Mouse (Mus musculus) CH12.LX (cell line): ENCODE data around the gene Sap18b. TPM values are rescaled to one million over a fixed set of nuclear protein-coding genes. Genes with fewer than 3 reads are reported as not detected.
A peak's percentile ranks its signal among the peaks of the same experiment; 100 is the strongest.
"Not testable (repeated sequence)": the region's sequence is repeated elsewhere in the genome, so short reads cannot be mapped to it uniquely, and the experiment has no call there.

ENCODE experiments used
- DNase-seq: peaks from one replicate; pipeline ENCODE4 v3.0.0-alpha.2; 2013; ENCODE audit errors: extremely low read depth
- H3K27ac ChIP-seq: 2 replicates; pipeline ENCODE4 v1.5.1; 2012; ENCODE audit warnings: low read depth, mild to moderate bottlenecking, control low read depth, moderate library complexity; ENCODE audit not compliant: insufficient read depth
- H3K27me3 ChIP-seq: replicated peaks from 2 replicates; pipeline ENCODE3; 2012; ENCODE audit warnings: inconsistent platforms
- H3K36me3 ChIP-seq, 2 experiments: replicated peaks in 1 of 2; 2 replicates each; pipeline versions ENCODE3 to v1.6.1; 2012; ENCODE audit warnings: inconsistent platforms in 1 of 2, low read length in 1 of 2, mild to moderate bottlenecking in 1 of 2, mixed read lengths in 1 of 2, moderate library complexity in 1 of 2; ENCODE audit not compliant: control insufficient read depth in 1 of 2, insufficient read depth in 1 of 2
- H3K4me1 ChIP-seq, 2 experiments: 2 replicates each; pipeline ENCODE4 v1.6.1; 2012; ENCODE audit warnings: inconsistent platforms in 1 of 2, moderate library complexity in 1 of 2; ENCODE audit not compliant: insufficient read depth in 2 of 2, control insufficient read depth in 1 of 2
- H3K4me2 ChIP-seq: 2 replicates; pipeline ENCODE4 v1.6.1; 2012; ENCODE audit warnings: low read depth, mild to moderate bottlenecking, control low read depth; ENCODE audit not compliant: poor library complexity, insufficient read depth, severe bottlenecking
- H3K4me3 ChIP-seq, 3 experiments: fragments of 150-350 bp in 1 of 3; sonication (generic) in 1 of 3; replicated peaks in 1 of 3; 2 replicates each; pipeline versions ENCODE3 to v1.5.1; 2011 to 2012; ENCODE audit warnings: low read depth in 2 of 3, low read length in 2 of 3, mild to moderate bottlenecking in 2 of 3, moderate library complexity in 2 of 3, control low read depth in 1 of 3, improper control_type of control experiment in 1 of 3, inconsistent platforms in 1 of 3, mixed read lengths in 1 of 3; ENCODE audit not compliant: poor library complexity in 1 of 3
- H3K79me2 ChIP-seq: replicated peaks from 2 replicates; pipeline ENCODE4 v1.6.1; 2012; ENCODE audit warnings: mild to moderate bottlenecking, moderate library complexity; ENCODE audit not compliant: control insufficient read depth, poor library complexity, insufficient read depth, severe bottlenecking; ENCODE audit errors: extremely low read depth
- H3K9ac ChIP-seq: 2 replicates; pipeline ENCODE4 v1.6.1; 2012; ENCODE audit warnings: low read depth, mild to moderate bottlenecking, control low read depth, moderate library complexity; ENCODE audit not compliant: insufficient read depth
- H3K9me3 ChIP-seq: replicated peaks from 2 replicates; pipeline ENCODE3; 2012; ENCODE audit warnings: low read length, inconsistent platforms, mixed read lengths
- E2F4 ChIP-seq: IDR thresholded peaks from 2 replicates; pipeline ENCODE4 v1.6.1; 2011; ENCODE audit warnings: low read depth, low read length, improper control_type of control experiment; ENCODE audit not compliant: insufficient replicate concordance
- GABPA ChIP-seq: IDR thresholded peaks from 2 replicates; pipeline ENCODE4 v1.6.1; 2012; ENCODE audit warnings: low read depth, low read length, improper control_type of control experiment, inconsistent platforms; ENCODE audit not compliant: insufficient replicate concordance
- HCFC1 ChIP-seq: IDR thresholded peaks from 2 replicates; pipeline ENCODE4 v1.6.1; 2012; ENCODE audit warnings: low read depth, mild to moderate bottlenecking, inconsistent platforms, low read length, improper control_type of control experiment
- JUND ChIP-seq: conservative IDR thresholded peaks from 2 replicates; pipeline ENCODE4 v1.6.1; 2011; ENCODE audit warnings: low read depth, low read length, improper control_type of control experiment
- MYC ChIP-seq: IDR thresholded peaks from 2 replicates; pipeline ENCODE4 v1.6.1; 2011; ENCODE audit warnings: low read depth, mild to moderate bottlenecking, improper control_type of control experiment, low read length
- PAX5 ChIP-seq: IDR thresholded peaks from 2 replicates; pipeline ENCODE4 v1.6.1; 2012; ENCODE audit warnings: low read length, inconsistent platforms, mixed read lengths
- RCOR1 ChIP-seq: conservative IDR thresholded peaks from 2 replicates; pipeline ENCODE4 v1.6.1; 2012; ENCODE audit warnings: low read depth, mild to moderate bottlenecking, inconsistent platforms, low read length, improper control_type of control experiment
- TBP ChIP-seq: conservative IDR thresholded peaks from 2 replicates; pipeline ENCODE4 v1.6.1; 2011; ENCODE audit warnings: low read depth, low read length, improper control_type of control experiment
- ZC3H11A ChIP-seq: IDR thresholded peaks from 2 replicates; pipeline ENCODE4 v1.6.1; 2012; ENCODE audit warnings: low read depth, mild to moderate bottlenecking, inconsistent platforms, low read length, improper control_type of control experiment
- ZKSCAN1 ChIP-seq: IDR thresholded peaks from 2 replicates; pipeline ENCODE4 v1.6.1; 2012; ENCODE audit warnings: low read depth, inconsistent platforms, low read length, improper control_type of control experiment, borderline replicate concordance
- dilution Hi-C: fragments of 300-500 bp; cut with MboI; formaldehyde crosslinking; loops from 2 replicates; pipeline ENCODE4 v1.14.3; 2020; ENCODE audit warnings: low sequenced_read_pairs; ENCODE audit not compliant: extremely low pct_unique_long_range_greater_than_20kb, extremely low pct_ligation_motif_present
- in situ Hi-C: fragments of 300-500 bp; cut with MboI; formaldehyde crosslinking; loops from 3 replicates; pipeline ENCODE4 v1.14.3; 2019; ENCODE audit warnings: low sequenced_read_pairs, low pct_ligation_motif_present, low pct_unique_long_range_greater_than_20kb, mixed read lengths
- polyA plus RNA-seq: library from polyadenylated mRNA; unstranded; fragments of >175 nt; gene quantifications from 2 replicates; pipeline ENCODE4 v1.2.1, GENCODE M21; 2012; ENCODE audit warnings: low read depth; ENCODE audit not compliant: insufficient read length
- total RNA-seq, 2 experiments: library from RNA; depleted of rRNA; stranded (reverse); fragments of 300-350 nt in 1 of 2; fragments of >200 nt in 1 of 2; gene quantifications; 2 replicates each; pipeline ENCODE4 v1.2.3; 2012 to 2014

The Sap18b gene
- total and polyA plus RNA-seq, 3 experiments = 141 to 355 (median 305) TPM

DNA sequence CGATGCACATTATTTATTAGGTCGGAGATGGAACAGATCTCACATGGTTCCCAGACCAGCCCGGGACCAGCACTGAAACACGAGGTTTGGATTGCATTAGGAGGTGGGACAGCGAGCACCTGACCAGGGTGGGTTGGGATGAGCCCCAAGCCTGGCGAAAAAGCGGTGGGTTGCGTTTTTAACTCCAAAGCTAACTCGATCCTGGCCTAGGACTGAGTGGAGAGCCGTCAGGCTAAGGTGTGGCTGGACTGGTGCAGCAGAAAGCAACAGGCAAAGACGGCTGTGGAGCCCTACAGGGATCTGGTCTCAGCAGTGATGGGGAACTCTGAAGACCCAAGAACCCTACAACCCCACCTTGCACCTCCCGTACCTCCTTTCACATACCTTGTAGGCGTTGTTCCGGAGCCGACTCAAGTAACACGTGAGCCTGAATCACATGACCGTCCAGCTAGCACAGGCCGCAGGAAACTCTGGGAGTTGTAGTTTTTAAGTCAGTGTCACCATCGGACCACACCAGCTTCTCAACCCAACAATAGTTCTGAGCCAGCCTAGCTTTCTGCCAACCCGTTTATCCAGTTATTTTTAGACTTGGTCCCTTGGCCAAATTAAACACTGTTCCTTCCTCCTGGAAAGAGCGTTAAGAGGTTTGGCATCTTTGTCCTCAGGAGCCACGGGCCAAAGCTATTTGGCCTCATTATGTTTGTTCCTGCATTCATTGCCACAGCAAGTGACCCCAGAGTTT is 28.1 kb downstream of the Sap18b start, which contains the start of gene Slc38a7 (continued):
- TF ChIP-seq RCOR1 (peak; percentile 70; the same call in 1 of the 2 replicates), GABPA (peak; percentile 66; the same call in 1 of the 2 replicates), ZC3H11A (no peak), ZKSCAN1 (no peak)

DNA sequence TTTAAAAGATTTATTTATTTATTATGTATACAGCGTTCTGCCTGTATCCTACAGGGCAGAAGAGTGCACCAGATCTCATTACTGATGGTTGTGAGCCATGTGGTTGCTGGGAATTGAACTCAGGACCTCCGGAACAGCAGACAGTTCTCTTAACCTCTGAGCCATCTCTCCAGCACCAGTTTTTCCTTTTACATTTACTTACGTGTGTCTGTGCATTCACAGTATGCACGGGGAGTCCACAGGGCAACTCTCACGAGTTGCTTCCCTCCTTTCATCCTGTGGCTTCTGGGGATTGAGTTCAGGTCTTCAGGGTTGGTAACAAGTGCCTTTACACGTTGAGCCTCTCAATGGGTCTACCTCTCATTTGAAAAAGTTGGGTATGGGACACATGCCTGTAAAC is 29.0 kb downstream of the Sap18b start:
- TF ChIP-seq E2F4 (no peak), HCFC1 (no peak), MYC (no peak), TBP (peak; percentile 75; the same call in 1 of the 2 replicates), JUND (no peak), PAX5 (no peak)
- Histone ChIP-seq H3K4me1 (peaks cover 8 to 19% of the 10 kb centered on the region in 2 experiments), H3K4me3 (no peak overlapping the region), H3K4me2 (no peak overlapping the region), H3K9me3 (no peaks in the 10 kb centered on the region), H3K27me3 (no peaks in the 10 kb centered on the region), H3K36me3 (peaks cover 8 to 13% of the 10 kb centered on the region in 2 experiments), H3K79me2 (peaks cover 3% of the 10 kb centered on the region; the same call in 1 of the 2 replicates), H3K27ac (no peak overlapping the region), H3K9ac (no peak overlapping the region)
- dilution Hi-C loops = no loop called here
- in situ Hi-C loops = no loop called here
- no peak for DNase-seq

DNA sequence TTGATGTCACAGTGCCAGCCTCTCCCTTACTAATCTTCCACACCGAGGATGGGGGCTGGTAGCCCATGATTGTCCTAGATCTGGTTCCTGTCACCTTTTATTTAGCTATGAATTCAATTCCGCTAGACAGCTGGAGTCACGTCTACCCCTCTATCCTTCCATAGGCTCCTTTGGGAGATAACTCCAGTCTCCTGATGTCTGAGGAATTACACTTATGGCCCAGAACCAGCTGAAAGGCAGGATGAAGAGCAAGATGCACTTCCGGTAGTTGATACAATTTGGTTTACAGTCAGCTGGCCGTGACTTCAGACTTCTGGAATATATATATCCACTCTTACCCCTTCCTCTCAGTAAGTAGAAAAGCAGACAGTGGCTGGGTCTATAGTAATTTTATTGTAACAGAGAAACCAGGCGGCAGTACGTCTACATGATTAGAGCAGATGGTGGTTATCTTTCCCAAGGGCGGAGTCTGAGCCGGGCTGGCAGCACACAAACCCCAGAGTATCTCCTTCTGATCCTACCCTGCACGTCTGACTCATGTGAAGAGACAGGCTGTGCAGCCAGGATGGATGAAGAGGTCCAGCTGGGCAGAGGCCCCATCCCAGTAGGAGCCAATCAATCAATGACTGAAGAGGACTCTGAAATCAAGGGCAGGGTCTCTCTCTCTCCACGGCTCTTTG is 38.8 kb downstream of the Sap18b start:
- peaks cover 36 to 45% of the 10 kb centered on the region in 2 experiments for H3K36me3 ChIP-seq
- DNase-seq, H3K27ac ChIP-seq, H3K4me1 ChIP-seq, dilution Hi-C loops, H3K4me2 ChIP-seq, H3K79me2 ChIP-seq, H3K27me3 ChIP-seq, H3K4me3 ChIP-seq, in situ Hi-C loops, H3K9ac ChIP-seq, H3K9me3 ChIP-seq: not testable (repeated sequence)

GRCm38 (mm10) chr8:95864851-95865250 is 39.7 kb downstream of the Sap18b start:
- H3K4me1 ChIP-seq, H3K79me2 ChIP-seq, H3K9me3 ChIP-seq, DNase-seq, H3K27me3 ChIP-seq, H3K4me3 ChIP-seq, dilution Hi-C loops, in situ Hi-C loops, H3K27ac ChIP-seq, H3K9ac ChIP-seq, H3K4me2 ChIP-seq: not testable (repeated sequence)
- peaks cover 44 to 54% of the 10 kb centered on the region in 2 experiments for H3K36me3 ChIP-seq
